Mouse (Mus musculus) small intestine, adult 2 months (tissue): ENCODE measurements around the gene Rbl2. TPM values are rescaled to one million over a fixed set of nuclear protein-coding genes. Genes with fewer than 3 reads are reported as not detected.

Experiments used
- H3K27ac ChIP-seq: fragments of 200-500 bp; 2 replicates; pipeline ENCODE4 v1.5.1; 2012; ENCODE audit warnings: low read depth, low read length, control low read depth, inconsistent platforms; ENCODE audit not compliant: insufficient read depth
- H3K27me3 ChIP-seq: fragments of 200-500 bp; 2 replicates; pipeline ENCODE4 v1.6.1; 2012; ENCODE audit warnings: mild to moderate bottlenecking, moderate library complexity, low read length, inconsistent platforms; ENCODE audit not compliant: control insufficient read depth, insufficient read depth
- H3K36me3 ChIP-seq: fragments of 200-500 bp; 2 replicates; pipeline ENCODE4 v1.6.1; 2012; ENCODE audit warnings: mild to moderate bottlenecking, low read length, control low read depth, inconsistent platforms; ENCODE audit not compliant: control insufficient read depth, insufficient read depth
- H3K4me1 ChIP-seq: fragments of 200-500 bp; 2 replicates; pipeline ENCODE4 v1.6.1; 2012; ENCODE audit warnings: low read length, inconsistent platforms, mixed read lengths; ENCODE audit not compliant: control insufficient read depth, insufficient read depth, insufficient read length
- H3K4me3 ChIP-seq: fragments of 200-500 bp; 2 replicates; pipeline ENCODE4 v1.5.1; 2012; ENCODE audit warnings: low read depth, mild to moderate bottlenecking, control low read depth, inconsistent platforms, low read length, moderate library complexity
- CTCF ChIP-seq: fragments of 200-500 bp; IDR thresholded peaks from 2 replicates; pipeline ENCODE4 v1.5.1; 2012; ENCODE audit warnings: low read depth, mild to moderate bottlenecking, control low read depth, inconsistent platforms, low read length, moderate library complexity, mixed read lengths; ENCODE audit not compliant: insufficient replicate concordance, insufficient read length; ENCODE audit errors: extremely low read depth
- POLR2A ChIP-seq: fragments of 200-500 bp; IDR thresholded peaks from 2 replicates; pipeline ENCODE4 v1.6.1; 2012; ENCODE audit warnings: low read depth, mild to moderate bottlenecking, control low read depth, inconsistent platforms, low read length, moderate library complexity
- WGBS: fragments of 180-500 bp; shearing (Covaris S2); methylation state at CpG from one replicate; pipeline ENCODE4 v1.1.7; 2018; 5-methylcytosine and 5-hydroxymethylcytosine counted together
- polyA plus RNA-seq: library from polyadenylated mRNA; depleted of rRNA; stranded (reverse); fragments of >200 nt; gene quantifications from 2 replicates; pipeline ENCODE4 v1.2.3, GENCODE M21; 2012

Rbl2 gene
- polyA plus RNA-seq, 1 experiment, result 10.3 TPM

DNA sequence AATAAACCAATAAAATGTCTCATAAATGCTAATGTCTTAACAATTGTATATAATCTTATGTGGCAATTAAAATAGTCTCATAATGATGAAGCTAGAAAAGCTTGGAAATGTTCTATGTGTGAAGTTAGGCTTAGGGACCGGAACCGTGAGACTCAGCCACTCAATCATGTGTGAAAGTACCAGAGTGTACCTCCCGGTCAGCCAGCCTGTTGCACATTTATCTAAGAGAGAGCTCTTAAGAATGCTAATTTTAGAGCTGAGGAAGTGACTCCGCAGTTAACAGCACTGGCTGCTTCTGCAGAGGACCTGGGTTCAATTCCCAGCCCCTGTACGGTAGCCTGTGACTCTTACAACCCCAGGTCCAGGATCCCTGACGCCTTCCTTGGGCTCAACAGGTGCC, 28.2 kb downstream of the Rbl2 start:
- Histone ChIP-seq H3K4me1 (no peaks in the 10 kb centered on the region), H3K27ac (no peak overlapping the region), H3K36me3 (peaks cover 48% of the 10 kb centered on the region), H3K4me3 (no peak overlapping the region), H3K27me3 (no peaks in the 10 kb centered on the region)
- 91% methylated on average over 6 of the region's 6 CpGs for WGBS
- TF ChIP-seq POLR2A (no peak), CTCF (no peak)

DNA sequence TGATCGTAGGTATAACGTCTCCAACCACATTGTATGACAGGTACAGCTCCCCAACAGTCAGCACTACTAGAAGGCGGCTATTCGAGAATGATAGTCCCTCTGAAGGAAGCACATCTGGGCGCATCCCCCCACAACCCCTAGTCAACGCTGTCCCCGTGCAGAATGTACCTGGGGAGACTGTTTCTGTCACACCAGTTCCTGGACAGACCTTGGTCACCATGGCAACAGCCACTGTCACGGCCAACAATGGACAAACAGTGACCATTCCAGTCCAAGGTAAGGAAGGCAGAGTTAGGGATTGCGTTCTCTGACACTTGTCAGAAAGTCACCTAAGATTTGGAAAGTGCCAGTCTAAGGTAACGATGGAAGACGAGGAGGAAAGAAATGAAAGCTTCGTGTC, 36.4 kb downstream of the Rbl2 start:
- Histone ChIP-seq H3K27ac (no peak overlapping the region), H3K4me1 (no peaks in the 10 kb centered on the region), H3K36me3 (peaks cover 49% of the 10 kb centered on the region), H3K27me3 (no peaks in the 10 kb centered on the region), H3K4me3 (no peak overlapping the region)
- TF ChIP-seq CTCF (no peak), POLR2A (no peak)
- 85% methylated on average over 12 of the region's 12 CpGs for WGBS

DNA sequence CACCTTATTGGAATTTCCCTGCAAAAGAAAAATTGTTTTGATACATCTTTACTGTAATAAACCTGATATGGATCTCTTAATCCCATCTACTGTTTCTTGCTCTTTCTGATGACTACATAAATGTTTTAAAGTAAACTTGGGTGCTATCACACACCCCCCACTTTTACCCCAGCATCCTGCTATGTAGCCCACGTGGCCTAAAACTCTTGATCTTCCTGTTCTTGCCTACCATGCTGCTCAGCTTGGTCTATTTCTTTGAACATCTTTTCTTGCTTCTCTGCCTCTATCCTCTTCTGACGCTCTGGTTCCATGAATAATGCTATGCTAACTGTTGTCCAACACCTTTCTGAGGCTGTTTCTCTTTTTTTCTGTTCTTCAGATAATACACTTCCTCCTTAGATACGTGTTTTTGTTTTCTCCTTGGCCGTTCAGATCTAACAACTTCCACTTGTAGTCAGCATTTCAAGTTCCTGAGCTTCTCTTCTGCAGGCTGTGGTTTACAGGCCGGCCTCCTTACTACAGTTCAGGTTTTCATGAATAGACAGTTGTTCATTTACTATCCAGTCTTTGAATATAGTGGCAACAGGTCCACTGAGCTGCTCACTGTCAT, 42.1 kb downstream of the Rbl2 start:
- Histone ChIP-seq H3K27ac (no peak overlapping the region), H3K27me3 (no peaks in the 10 kb centered on the region), H3K4me1 (no peaks in the 10 kb centered on the region), H3K4me3 (no peak overlapping the region), H3K36me3 (peaks cover 46% of the 10 kb centered on the region)
- TF ChIP-seq CTCF (no peak), POLR2A (no peak)
- 83% methylated on average over 5 of the region's 5 CpGs for WGBS

DNA sequence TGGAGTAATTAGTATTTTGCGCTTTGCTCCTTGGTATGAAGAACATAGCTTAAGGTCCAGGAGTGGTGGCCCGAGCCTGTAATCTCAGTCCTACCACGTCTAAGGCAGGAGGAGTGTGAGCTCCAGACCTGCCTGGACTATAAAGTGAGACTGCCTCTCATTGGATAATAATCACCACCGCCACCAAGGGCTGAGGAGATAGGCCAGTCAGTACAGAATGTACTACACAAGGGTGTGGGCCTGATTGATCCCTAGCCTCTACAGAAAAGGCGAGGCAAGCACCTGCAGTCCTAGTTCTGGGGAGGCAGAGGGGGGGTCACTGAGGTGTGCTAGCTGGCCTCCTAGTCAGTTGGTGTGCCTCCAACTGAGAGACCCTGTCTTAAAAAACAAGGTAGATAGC, 44.6 kb downstream of the Rbl2 start:
- H3K27ac ChIP-seq, result no peak overlapping the region
- peaks cover 47% of the 10 kb centered on the region for H3K36me3 ChIP-seq
- TF ChIP-seq POLR2A (no peak), CTCF (no peak)
- no peaks in the 10 kb centered on the region for H3K4me1 ChIP-seq
- WGBS, result 49% methylated on average over 5 of the region's 5 CpGs
- no peak overlapping the region for H3K4me3 ChIP-seq
- H3K27me3 ChIP-seq, result no peaks in the 10 kb centered on the region

DNA sequence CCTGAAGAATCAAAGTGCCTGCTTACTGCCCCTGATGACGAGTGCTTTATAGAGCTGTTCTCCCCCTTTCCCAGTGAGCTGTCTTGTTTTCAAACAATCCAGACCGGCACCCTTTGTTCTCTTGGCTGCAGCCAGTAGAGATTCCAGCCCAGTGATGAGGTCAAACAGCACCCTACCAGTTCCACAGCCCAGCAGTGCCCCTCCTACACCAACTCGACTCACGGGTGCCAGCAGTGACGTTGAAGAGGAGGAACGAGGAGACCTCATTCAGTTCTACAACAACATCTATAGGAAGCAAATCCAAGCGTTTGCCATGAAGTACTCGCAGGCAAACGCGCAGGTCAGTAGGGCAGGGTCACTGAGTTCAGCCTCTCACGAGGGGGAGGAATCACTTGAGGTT, 45.1 kb downstream of the Rbl2 start:
- Histone ChIP-seq H3K4me3 (no peak overlapping the region), H3K4me1 (no peaks in the 10 kb centered on the region), H3K27me3 (no peaks in the 10 kb centered on the region), H3K36me3 (peaks cover 49% of the 10 kb centered on the region), H3K27ac (no peak overlapping the region)
- WGBS, result 51% methylated on average over 11 of the region's 11 CpGs
- no peak for TF ChIP-seq CTCF
- no peak for TF ChIP-seq POLR2A

DNA sequence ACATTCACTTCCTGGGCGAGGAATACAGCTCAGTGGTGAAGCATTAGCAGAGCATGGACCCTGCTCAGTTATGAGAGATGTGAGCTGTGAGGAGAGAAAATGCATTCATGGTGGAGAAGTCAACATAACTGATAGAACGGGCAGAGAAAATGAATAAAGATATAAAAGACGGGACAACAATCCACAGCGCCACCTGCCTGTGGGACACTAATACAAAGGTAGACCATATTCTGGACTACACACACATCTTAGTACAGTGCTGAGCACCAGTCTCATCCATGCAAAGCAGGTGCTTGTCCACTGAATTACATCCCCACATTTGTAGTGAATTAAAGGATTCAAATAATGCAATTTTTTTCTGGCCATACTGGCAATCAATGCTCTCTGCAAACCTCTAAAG, 47.7 kb downstream of the Rbl2 start:
- no peak overlapping the region for H3K4me3 ChIP-seq
- TF ChIP-seq CTCF, result no peak
- no peak for TF ChIP-seq POLR2A
- H3K36me3 ChIP-seq, result peaks cover 54% of the 10 kb centered on the region
- 89% methylated on average over 4 of the region's 4 CpGs for WGBS
- no peaks in the 10 kb centered on the region for H3K4me1 ChIP-seq
- H3K27me3 ChIP-seq, result no peaks in the 10 kb centered on the region
- no peak overlapping the region for H3K27ac ChIP-seq

DNA sequence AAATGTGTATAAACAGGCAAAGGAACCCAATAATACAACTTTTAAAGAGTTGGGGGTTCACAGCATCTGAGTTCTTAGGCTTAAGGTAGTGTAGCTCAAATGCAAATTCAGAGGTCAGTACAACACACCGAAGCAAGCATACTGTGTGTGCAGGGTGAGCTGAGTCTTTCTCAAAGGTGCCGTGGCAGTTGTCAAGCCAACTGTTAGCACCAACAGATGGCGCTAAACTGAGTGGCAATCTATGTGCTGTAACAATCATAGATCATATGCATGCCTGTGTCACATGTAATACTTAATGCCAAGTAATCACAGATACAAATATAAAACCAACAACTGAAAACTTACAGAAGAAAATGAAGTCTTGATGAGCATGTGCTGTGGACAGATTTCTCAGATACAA, 48.3 kb downstream of the Rbl2 start:
- peaks cover 54% of the 10 kb centered on the region for H3K36me3 ChIP-seq
- H3K27ac ChIP-seq, result no peak overlapping the region
- peak; percentile 47; the same call in 1 of the 2 replicates for TF ChIP-seq CTCF
- TF ChIP-seq POLR2A, result no peak
- 57% methylated on average over 3 of the region's 3 CpGs for WGBS
- H3K27me3 ChIP-seq, result no peaks in the 10 kb centered on the region
- H3K4me1 ChIP-seq, result no peaks in the 10 kb centered on the region
- H3K4me3 ChIP-seq, result no peak overlapping the region

DNA sequence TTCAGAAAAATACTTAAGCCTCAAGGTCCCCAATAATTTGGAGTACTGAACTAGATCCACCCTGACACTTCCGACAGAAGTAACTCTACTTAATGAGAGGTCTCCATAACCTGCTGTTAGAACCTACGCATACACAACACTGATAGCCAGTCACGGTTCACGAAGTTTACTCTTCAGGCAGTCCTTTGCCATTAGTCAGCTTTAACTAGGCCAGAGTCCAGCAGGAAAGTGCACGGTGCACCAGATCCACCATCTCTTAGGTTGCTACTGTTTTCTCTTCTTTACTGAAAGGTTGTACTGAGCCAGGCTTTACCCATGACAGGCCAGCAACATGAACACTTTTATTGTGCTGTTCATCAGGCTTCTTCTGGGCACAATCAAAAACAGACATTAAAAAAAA, 54.5 kb downstream of the Rbl2 start:
- Histone ChIP-seq H3K36me3 (peaks cover 63% of the 10 kb centered on the region), H3K4me3 (no peak overlapping the region), H3K27ac (peak overlapping the region; percentile 58; the same call in 1 of the 2 replicates), H3K4me1 (no peaks in the 10 kb centered on the region), H3K27me3 (no peaks in the 10 kb centered on the region)
- TF ChIP-seq CTCF, result no peak
- no peak for TF ChIP-seq POLR2A
- WGBS, result 68% methylated on average over 5 of the region's 5 CpGs
